Mouse (Mus musculus) kidney, adult 2 months (tissue): ENCODE data around the gene Slc25a1.

Source experiments
- CTCF ChIP-seq: fragments of 200-500 bp; conservative IDR thresholded peaks from 2 replicates; pipeline ENCODE4 v1.5.1; 2011; ENCODE audit warnings: low read depth, mild to moderate bottlenecking, control low read depth, low read length, moderate library complexity, mixed read lengths; ENCODE audit not compliant: insufficient read depth, insufficient read length
- POLR2A ChIP-seq: fragments of 200-500 bp; IDR thresholded peaks from one replicate; pipeline ENCODE4 v1.6.1; 2011; ENCODE audit warnings: low read depth, low read length, control low read depth

- TF ChIP-seq POLR2A (no peak), CTCF (no peak)
These were observed 1.6 kb upstream of the Slc25a1 start for GRCm38 (mm10) chr16:17929631-17930030.
